Mouse (Mus musculus): ENCODE results near the gene Prrt1. TPM values are rescaled to one million over a fixed set of nuclear protein-coding genes. Genes with fewer than 3 reads are reported as not detected.

The Prrt1 gene
- polyA plus RNA-seq, 1 experiment from 2014 or later, result 0.55 TPM

DNA sequence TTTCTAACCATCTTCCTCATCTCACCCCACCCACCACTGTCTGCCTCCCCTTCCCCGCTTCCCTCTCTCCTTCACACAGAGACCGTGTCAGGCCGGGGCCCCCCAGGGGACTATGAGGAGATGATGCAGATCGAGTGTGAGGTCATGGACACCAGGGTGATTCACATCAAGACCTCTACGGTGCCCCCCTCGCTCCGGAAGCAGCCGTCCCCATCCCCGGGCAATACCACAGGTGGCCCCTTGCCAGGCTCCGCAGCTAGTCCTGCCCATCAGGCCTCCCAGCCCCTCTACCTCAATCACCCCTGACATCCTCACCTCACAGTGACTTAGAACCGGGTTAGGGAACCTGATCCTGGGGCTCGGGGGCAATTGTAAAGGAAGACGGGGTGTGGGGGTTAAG is 25.1 kb downstream of the Prrt1 start:
- WGBS, result 90% methylated on average over 13 of the region's 13 CpGs
- no peak overlapping the region for H3K4me2 ChIP-seq
- H3K4me3 ChIP-seq, result no peak overlapping the region
- no peak overlapping the region for H3K9ac ChIP-seq
- H3K36me3 ChIP-seq, result peaks cover 58% of the 10 kb centered on the region
- H3K27me3 ChIP-seq, result peaks cover 9% of the 10 kb centered on the region
- H3K27ac ChIP-seq, result no peak overlapping the region
- H3K4me1 ChIP-seq, result peaks cover 7% of the 10 kb centered on the region; the same call in 1 of the 2 replicates
- H3K9me3 ChIP-seq, result no peaks in the 10 kb centered on the region
- ATAC-seq (ENCODE audit: insufficient number of reproducible peaks, insufficient read depth, low FRiP score, low TSS enrichment, low read depth), result no peak

DNA sequence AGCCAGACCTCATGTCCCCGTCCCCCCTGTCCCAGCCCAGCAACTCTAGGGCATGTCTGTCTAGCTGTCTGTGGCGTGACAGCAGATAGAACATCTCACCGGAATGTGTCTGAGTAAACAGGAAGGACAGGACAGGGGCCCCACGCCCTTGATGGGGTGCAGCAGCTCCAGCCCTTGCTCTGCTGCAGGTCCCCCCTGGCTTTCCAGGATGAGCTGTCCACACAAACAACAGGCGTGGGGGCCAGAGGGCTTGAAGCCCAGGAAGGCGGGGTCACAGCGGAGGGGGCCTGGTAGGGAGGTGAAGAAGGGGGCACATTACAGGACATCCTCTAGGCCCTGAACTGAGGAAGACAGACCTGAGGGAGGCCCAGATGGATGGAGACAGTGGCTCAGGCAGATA is 25.8 kb downstream of the Prrt1 start:
- no peak overlapping the region for H3K9ac ChIP-seq
- H3K4me3 ChIP-seq, result no peak overlapping the region
- no peaks in the 10 kb centered on the region for H3K9me3 ChIP-seq
- peaks cover 50% of the 10 kb centered on the region for H3K36me3 ChIP-seq
- no peak overlapping the region for H3K4me2 ChIP-seq
- H3K27me3 ChIP-seq, result peaks cover 17% of the 10 kb centered on the region
- peak; percentile 7; the same call in 1 of the 2 replicates for ATAC-seq (ENCODE audit: insufficient number of reproducible peaks, insufficient read depth, low FRiP score, low TSS enrichment, low read depth)
- H3K4me1 ChIP-seq, result peaks cover 7% of the 10 kb centered on the region; the same call in 1 of the 2 replicates
- 83% methylated on average over 7 of the region's 7 CpGs for WGBS
- no peak overlapping the region for H3K27ac ChIP-seq

DNA sequence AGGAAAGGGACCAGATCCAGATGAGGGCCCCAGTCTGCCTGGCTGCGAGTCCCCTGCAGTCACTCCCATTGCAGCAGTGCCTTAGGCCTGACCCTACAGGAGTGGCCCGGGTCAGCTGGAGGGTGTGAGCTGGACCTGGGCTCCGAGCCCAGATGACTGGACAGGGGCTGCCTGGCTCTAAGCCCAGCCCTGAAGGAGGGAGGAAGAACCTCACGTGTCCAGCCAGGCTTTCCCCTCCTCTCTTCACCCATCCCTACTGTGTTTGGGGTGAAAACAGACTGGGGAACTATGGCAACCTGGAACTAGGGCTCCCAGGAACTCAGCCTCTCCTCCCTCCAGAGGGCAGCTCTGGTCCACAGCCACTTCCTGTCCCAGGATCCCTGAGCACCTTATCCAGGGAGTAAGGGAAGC is 26.3 kb downstream of the Prrt1 start:
- Histone ChIP-seq H3K9me3 (no peaks in the 10 kb centered on the region), H3K4me3 (no peak overlapping the region), H3K4me1 (peaks cover 11% of the 10 kb centered on the region; the same call in 1 of the 2 replicates), H3K36me3 (peaks cover 46% of the 10 kb centered on the region), H3K9ac (no peak overlapping the region), H3K27ac (no peak overlapping the region), H3K4me2 (no peak overlapping the region), H3K27me3 (peaks cover 21% of the 10 kb centered on the region)
- peak; percentile 3; the same call in 1 of the 2 replicates for ATAC-seq (ENCODE audit: insufficient number of reproducible peaks, insufficient read depth, low FRiP score, low TSS enrichment, low read depth)
- 66% methylated on average over 4 of the region's 4 CpGs for WGBS

DNA sequence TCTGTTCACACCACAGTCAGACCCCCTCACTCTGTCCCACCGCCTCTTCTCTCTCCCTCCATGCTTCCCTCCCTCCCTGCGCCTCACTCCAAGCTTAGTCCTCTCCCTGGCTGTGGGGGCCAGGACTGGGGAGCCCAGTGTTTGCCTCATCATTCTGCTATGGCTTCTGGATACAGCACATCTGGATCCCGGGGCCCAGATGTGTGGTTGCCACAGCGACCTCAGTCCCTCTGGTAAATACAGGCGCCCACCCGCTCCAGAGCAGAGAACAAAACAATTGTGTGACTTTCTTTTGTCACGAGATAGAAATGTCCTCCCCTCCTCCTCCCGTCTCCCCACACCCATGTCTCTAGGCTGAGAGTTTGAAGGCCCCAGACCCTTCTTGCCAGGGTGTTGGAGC is 27.3 kb downstream of the Prrt1 start:
- WGBS, result 50% methylated on average over 8 of the region's 8 CpGs
- ATAC-seq (ENCODE audit: insufficient number of reproducible peaks, insufficient read depth, low FRiP score, low TSS enrichment, low read depth), result no peak
- Histone ChIP-seq H3K27me3 (peaks cover 31% of the 10 kb centered on the region), H3K4me2 (no peak overlapping the region), H3K4me3 (no peak overlapping the region), H3K27ac (no peak overlapping the region), H3K4me1 (peaks cover 22% of the 10 kb centered on the region), H3K9me3 (no peaks in the 10 kb centered on the region), H3K9ac (0 out of 2 replicates have a peak overlapping the region, but pooled peaks have one; percentile 27), H3K36me3 (peaks cover 35% of the 10 kb centered on the region)

DNA sequence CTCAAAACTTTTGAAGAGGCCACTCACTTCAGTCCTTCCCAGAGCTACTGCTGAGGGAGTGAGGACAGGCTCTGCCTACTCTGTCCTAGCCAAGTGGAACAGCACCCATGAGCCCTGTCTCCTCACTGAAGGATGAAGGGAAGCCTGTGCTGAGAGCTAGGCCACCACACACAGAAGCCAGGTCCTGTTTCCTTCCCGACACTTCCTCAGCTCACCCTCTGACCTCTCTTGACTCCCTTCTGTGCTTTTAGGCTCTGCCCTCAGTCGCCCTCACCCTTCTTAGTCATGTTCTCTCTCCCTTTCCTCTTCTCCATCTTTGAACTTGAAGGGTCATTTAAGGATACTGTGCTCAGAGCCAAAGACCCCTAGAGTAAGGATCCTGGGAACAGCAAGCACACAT is 27.9 kb downstream of the Prrt1 start:
- H3K4me2 ChIP-seq, result no peak overlapping the region
- H3K4me3 ChIP-seq, result no peak overlapping the region
- H3K9me3 ChIP-seq, result no peaks in the 10 kb centered on the region
- H3K9ac ChIP-seq, result no peak overlapping the region
- no peak for ATAC-seq (ENCODE audit: insufficient number of reproducible peaks, insufficient read depth, low FRiP score, low TSS enrichment, low read depth)
- no peak overlapping the region for H3K27ac ChIP-seq
- WGBS, result 17% methylated on average over 2 of the region's 2 CpGs
- H3K27me3 ChIP-seq, result peaks cover 32% of the 10 kb centered on the region
- peaks cover 22% of the 10 kb centered on the region for H3K4me1 ChIP-seq
- H3K36me3 ChIP-seq, result peaks cover 29% of the 10 kb centered on the region

DNA sequence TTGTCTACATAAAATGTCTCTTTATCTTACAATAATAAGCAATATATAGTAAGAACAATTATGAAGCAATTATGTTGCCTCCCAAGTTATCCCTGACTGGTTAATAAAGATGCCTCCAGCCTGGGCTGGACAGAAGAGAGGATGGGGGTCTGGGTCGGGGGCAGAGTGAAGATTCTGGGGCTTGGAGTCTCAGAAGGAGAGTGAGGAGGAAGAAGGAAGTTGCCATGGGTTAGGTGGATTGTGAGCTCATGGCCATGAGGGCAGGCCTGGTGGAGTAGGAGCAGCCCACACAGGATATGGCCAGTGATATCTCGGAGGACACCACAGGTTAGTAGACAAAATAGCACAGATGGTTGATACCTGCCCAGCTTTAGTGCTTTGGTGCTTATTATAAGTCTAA is 28.8 kb downstream of the Prrt1 start:
- H3K27ac ChIP-seq, result no peak overlapping the region
- WGBS, result 83% methylated on average over 2 of the region's 2 CpGs
- H3K4me3 ChIP-seq, result no peak overlapping the region
- no peak overlapping the region for H3K4me2 ChIP-seq
- no peak for ATAC-seq (ENCODE audit: insufficient number of reproducible peaks, insufficient read depth, low FRiP score, low TSS enrichment, low read depth)
- H3K36me3 ChIP-seq, result peaks cover 21% of the 10 kb centered on the region
- H3K9ac ChIP-seq, result no peak overlapping the region
- no peaks in the 10 kb centered on the region for H3K9me3 ChIP-seq
- H3K27me3 ChIP-seq, result peaks cover 37% of the 10 kb centered on the region
- peaks cover 22% of the 10 kb centered on the region for H3K4me1 ChIP-seq

DNA sequence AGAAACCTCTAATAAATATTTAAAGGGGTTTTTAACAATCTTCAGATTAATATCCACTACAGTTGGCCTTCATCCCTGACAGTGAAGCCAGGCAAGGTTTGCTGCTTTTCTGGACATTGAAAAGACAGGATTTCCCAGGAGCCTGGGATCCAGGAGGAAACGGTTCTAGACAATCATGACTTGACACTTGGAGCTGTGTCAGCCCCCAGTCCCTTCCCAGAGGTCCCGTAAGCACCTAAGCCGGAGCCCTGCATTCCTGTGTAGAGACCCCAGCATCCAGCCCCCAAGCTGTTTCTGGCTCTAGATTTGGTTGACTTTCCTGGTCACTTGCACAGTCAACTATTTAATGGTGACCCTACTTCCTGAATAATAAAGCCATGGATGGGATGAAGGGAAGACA is 29.3 kb downstream of the Prrt1 start:
- peaks cover 22% of the 10 kb centered on the region for H3K4me1 ChIP-seq
- H3K27ac ChIP-seq, result no peak overlapping the region
- ATAC-seq (ENCODE audit: insufficient number of reproducible peaks, insufficient read depth, low FRiP score, low TSS enrichment, low read depth), result no peak
- H3K36me3 ChIP-seq, result peaks cover 16% of the 10 kb centered on the region
- H3K9me3 ChIP-seq, result no peaks in the 10 kb centered on the region
- H3K4me3 ChIP-seq, result no peak overlapping the region
- WGBS, result 75% methylated on average over 3 of the region's 3 CpGs
- H3K9ac ChIP-seq, result no peak overlapping the region
- H3K27me3 ChIP-seq, result peaks cover 41% of the 10 kb centered on the region
- H3K4me2 ChIP-seq, result no peak overlapping the region

DNA sequence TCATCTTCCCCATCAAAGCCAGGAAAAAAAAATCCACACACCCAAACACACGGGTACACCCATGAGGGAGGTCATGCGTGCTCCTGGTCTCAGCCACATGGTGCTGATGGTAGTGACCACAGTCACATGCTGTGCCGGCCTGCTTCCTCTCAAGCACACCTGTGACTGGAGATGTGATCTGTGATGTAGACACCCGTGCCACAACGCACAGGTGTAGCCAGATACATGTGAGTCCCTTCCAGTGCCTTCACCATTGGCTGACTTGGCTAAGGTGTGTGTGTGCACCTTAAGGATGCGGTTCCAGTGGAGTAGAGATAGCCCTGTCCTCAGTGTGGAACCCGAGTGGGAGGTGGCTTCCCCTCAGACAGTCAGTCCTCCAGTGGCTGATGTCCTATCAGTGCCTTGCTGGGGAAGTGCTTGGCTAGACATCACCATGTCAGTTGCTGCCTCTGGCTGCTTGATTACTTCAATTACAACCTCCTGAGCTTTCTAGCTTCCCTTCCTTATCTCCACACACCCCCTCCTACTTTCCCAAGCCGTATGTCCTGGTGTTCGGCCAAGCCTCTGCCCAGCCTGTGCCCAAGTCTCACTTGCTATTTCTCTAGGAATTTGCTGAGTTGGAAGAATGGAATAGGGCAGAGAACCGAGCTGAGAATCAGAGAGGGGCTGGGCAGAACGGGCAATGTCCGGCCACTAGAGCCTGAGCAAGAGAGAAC is 30.0 kb downstream of the Prrt1 start:
- no peak overlapping the region for H3K4me2 ChIP-seq
- no peak for ATAC-seq (ENCODE audit: insufficient number of reproducible peaks, insufficient read depth, low FRiP score, low TSS enrichment, low read depth)
- H3K27ac ChIP-seq, result no peak overlapping the region
- no peaks in the 10 kb centered on the region for H3K9me3 ChIP-seq
- peaks cover 9% of the 10 kb centered on the region for H3K36me3 ChIP-seq
- peaks cover 22% of the 10 kb centered on the region for H3K4me1 ChIP-seq
- no peak overlapping the region for H3K9ac ChIP-seq
- no peak overlapping the region for H3K4me3 ChIP-seq
- WGBS, result 66% methylated on average over 12 of the region's 12 CpGs
- peaks cover 47% of the 10 kb centered on the region for H3K27me3 ChIP-seq

DNA sequence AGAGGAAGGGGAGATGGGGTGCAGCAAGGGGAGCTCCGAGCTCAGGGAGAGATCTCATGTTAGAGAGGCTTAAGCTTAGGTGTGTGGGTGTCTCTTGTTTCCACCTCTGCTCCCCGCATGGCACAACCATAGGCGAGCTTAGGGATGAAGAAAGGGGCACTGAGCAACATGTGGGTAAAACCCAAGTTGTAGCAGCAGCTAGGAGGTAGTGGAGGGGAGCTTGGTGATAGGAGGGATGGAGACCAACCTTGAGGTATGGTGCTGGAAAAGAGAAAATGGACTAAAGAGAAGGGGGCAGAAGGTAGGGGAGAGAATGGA is 30.5 kb downstream of the Prrt1 start:
- Histone ChIP-seq H3K27me3 (peaks cover 48% of the 10 kb centered on the region), H3K9me3 (no peaks in the 10 kb centered on the region), H3K36me3 (peaks cover 5% of the 10 kb centered on the region; the same call in 1 of the 2 replicates), H3K4me1 (peaks cover 22% of the 10 kb centered on the region), H3K4me3 (no peak overlapping the region), H3K9ac (no peak overlapping the region), H3K4me2 (no peak overlapping the region), H3K27ac (no peak overlapping the region)
- ATAC-seq (ENCODE audit: insufficient number of reproducible peaks, insufficient read depth, low FRiP score, low TSS enrichment, low read depth), result no peak
- WGBS, result 72% methylated on average over 3 of the region's 3 CpGs

DNA sequence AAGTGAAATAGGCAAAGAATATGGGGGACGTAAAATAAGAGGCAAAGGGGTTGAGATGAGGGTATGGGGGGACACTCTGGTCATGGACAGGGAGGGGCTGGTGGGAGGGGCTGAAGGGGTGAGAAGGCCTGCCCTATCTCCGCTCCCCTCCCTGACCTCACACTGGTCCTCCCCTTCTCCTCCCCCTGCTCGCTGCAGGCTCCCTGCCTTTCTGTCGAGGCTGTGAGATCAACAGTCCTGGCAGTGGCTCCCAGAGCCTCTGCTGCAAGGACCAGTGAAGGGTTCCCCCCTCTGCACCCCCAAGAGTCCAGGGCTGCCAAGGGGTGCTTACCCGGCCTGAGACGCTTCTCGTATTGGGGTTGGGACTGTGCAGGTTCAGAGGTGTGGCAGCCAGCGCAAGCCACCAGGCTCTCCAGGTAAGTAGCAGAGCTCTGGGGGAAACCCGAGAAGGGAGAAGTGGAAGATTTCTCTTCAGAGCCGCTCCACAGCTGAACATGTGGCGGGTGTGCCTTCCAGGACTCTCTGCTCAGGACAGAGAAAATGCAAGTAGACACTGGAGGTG is 31.0 kb downstream of the Prrt1 start:
- peak overlapping the region; percentile 48; the same call in 1 of the 2 replicates for H3K4me2 ChIP-seq
- peaks cover 52% of the 10 kb centered on the region for H3K27me3 ChIP-seq
- no peaks in the 10 kb centered on the region for H3K9me3 ChIP-seq
- ATAC-seq (ENCODE audit: insufficient number of reproducible peaks, insufficient read depth, low FRiP score, low TSS enrichment, low read depth), result no peak
- H3K9ac ChIP-seq, result 0 out of 2 replicates have a peak overlapping the region, but pooled peaks have one; percentile 11
- H3K4me1 ChIP-seq, result peaks cover 22% of the 10 kb centered on the region
- WGBS, result 32% methylated on average over 10 of the region's 11 CpGs
- peaks cover under 1% of the 10 kb centered on the region; the same call in 1 of the 2 replicates for H3K36me3 ChIP-seq
- no peak overlapping the region for H3K27ac ChIP-seq
- no peak overlapping the region for H3K4me3 ChIP-seq

DNA sequence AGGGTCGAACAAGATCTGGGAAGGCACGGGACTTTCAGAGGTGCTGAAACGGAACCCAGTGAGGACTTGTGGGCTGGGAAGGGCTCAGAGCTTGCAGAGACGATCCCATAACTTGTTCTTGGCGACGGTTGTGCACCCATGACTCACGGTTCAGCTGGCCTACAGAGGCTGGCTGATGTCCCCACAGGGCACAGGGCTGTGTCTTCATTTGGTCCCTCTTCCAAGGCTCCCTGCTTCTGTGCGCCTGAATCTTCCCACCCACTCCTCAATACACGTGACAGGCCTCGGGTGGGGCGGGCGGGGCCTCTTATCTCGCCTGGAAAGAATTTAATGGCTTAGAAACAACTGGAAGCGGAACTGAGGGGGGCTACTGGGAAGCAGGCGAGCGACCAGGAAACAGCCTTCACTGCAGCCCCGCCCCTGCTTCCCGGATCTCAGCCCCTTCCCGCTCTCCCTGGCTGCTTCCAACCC is 31.8 kb downstream of the Prrt1 start:
- peaks cover 58% of the 10 kb centered on the region for H3K27me3 ChIP-seq
- H3K27ac ChIP-seq, result no peak overlapping the region
- no peaks in the 10 kb centered on the region for H3K36me3 ChIP-seq
- H3K4me2 ChIP-seq, result peak overlapping the region; percentile 48
- H3K4me3 ChIP-seq, result peak overlapping the region; percentile 22
- no peaks in the 10 kb centered on the region for H3K9me3 ChIP-seq
- 7% methylated on average over 19 of the region's 19 CpGs for WGBS
- no peak for ATAC-seq (ENCODE audit: insufficient number of reproducible peaks, insufficient read depth, low FRiP score, low TSS enrichment, low read depth)
- peaks cover 20% of the 10 kb centered on the region for H3K4me1 ChIP-seq
- peak overlapping the region; percentile 11; the same call in 1 of the 2 replicates for H3K9ac ChIP-seq

DNA sequence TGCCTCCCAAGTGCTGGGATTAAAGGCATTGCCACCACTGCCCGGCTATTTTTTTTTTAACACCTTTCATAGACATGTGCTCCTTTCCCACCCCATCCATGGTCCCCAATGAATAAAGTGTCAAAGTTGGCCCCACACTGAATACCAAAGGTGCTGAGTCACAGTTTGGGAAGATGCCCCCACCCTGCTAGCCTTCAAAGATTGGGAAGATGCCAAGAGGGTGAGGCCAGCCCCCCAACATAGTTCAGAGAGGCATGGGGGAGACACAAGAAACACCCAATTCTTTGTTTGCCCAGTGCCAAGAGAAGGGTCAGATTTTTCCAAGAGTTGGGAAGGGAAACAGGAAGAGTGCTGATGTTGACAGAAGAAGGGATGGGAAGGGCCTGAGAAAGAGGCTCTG is 33.1 kb downstream of the Prrt1 start:
- H3K9ac ChIP-seq, result no peak overlapping the region
- H3K4me3 ChIP-seq, result no peak overlapping the region
- no peak overlapping the region for H3K4me2 ChIP-seq
- no peak overlapping the region for H3K27ac ChIP-seq
- peaks cover 15% of the 10 kb centered on the region for H3K4me1 ChIP-seq
- ATAC-seq (ENCODE audit: insufficient number of reproducible peaks, insufficient read depth, low FRiP score, low TSS enrichment, low read depth), result no peak
- no peaks in the 10 kb centered on the region for H3K36me3 ChIP-seq
- H3K9me3 ChIP-seq, result no peaks in the 10 kb centered on the region
- peaks cover 60% of the 10 kb centered on the region for H3K27me3 ChIP-seq
- 76% methylated on average over 1 of the region's 1 CpGs for WGBS
